Mouse (Mus musculus) kidney, embryonic 15.5 days (tissue): ENCODE results near the gene Akap10. TPM values are rescaled to one million over a fixed set of nuclear protein-coding genes. Genes with fewer than 3 reads are reported as not detected.
"Not testable (repeated sequence)": the region's sequence is repeated elsewhere in the genome, so short reads cannot be mapped to it uniquely, and the experiment has no call there.

Experiments
- ATAC-seq: fragments of 200-750 bp; cut with Nextera tagmentation; replicated peaks from 2 replicates; pipeline ENCODE4 v1.8.0; 2017; ENCODE audit warnings: moderate TSS enrichment; ENCODE audit not compliant: low FRiP score
- H3K27ac ChIP-seq: fragments of 300-500 bp; sonication (generic); 2 replicates; pipeline ENCODE4 v1.5.1; 2015; ENCODE audit warnings: mild to moderate bottlenecking, inconsistent platforms
- H3K27me3 ChIP-seq: fragments of 300-500 bp; sonication (generic); 2 replicates; pipeline ENCODE4 v1.6.1; 2015; ENCODE audit warnings: inconsistent platforms
- H3K36me3 ChIP-seq: fragments of 300-500 bp; sonication (generic); 2 replicates; pipeline ENCODE4 v1.6.1; 2015; ENCODE audit warnings: inconsistent platforms
- H3K4me1 ChIP-seq: fragments of 300-500 bp; sonication (generic); 2 replicates; pipeline ENCODE4 v1.6.1; 2015; ENCODE audit warnings: inconsistent platforms
- H3K4me2 ChIP-seq: fragments of 300-500 bp; sonication (generic); 2 replicates; pipeline ENCODE4 v1.6.1; 2015; ENCODE audit warnings: moderate library complexity, mild to moderate bottlenecking, inconsistent platforms
- H3K4me3 ChIP-seq: fragments of 300-500 bp; sonication (generic); replicated peaks from 2 replicates; pipeline ENCODE4 v1.5.1; 2015; ENCODE audit warnings: mild to moderate bottlenecking, inconsistent platforms
- H3K9ac ChIP-seq: fragments of 300-500 bp; sonication (generic); 2 replicates; pipeline ENCODE4 v1.6.1; 2015; ENCODE audit warnings: mild to moderate bottlenecking, inconsistent platforms
- H3K9me3 ChIP-seq: fragments of 300-500 bp; sonication (generic); replicated peaks from 2 replicates; pipeline ENCODE4 v1.6.1; 2016; ENCODE audit warnings: inconsistent platforms
- WGBS: fragments of 180-500 bp; shearing (Covaris S2); methylation state at CpG from one replicate; pipeline ENCODE4 v1.1.7; 2015; ENCODE audit warnings: mixed read lengths; 5-methylcytosine and 5-hydroxymethylcytosine counted together
- polyA plus RNA-seq: library from polyadenylated mRNA; unstranded; fragments of >200 nt; fragmentation: Nextera tagmentation; extraction: Ambion mirVana; gene quantifications from 2 replicates; pipeline ENCODE4 v1.2.1, GENCODE M21; 2015

Akap10 gene
- polyA plus RNA-seq, 1 experiment from 2014 or later, result 19.2 TPM

GRCm38 (mm10) chr11:61854211-61854987 is 75.7 kb downstream of the Akap10 start:
- Histone ChIP-seq H3K27ac (peak overlapping the region; percentile 89), H3K4me2 (peak overlapping the region; percentile 84), H3K27me3 (no peaks in the 10 kb centered on the region), H3K4me1 (peaks cover 14% of the 10 kb centered on the region), H3K36me3 (peaks cover 7% of the 10 kb centered on the region), H3K9ac (peak overlapping the region; percentile 97), H3K4me3 (peak overlapping the region; percentile 95), H3K9me3 (no peaks in the 10 kb centered on the region)
- ATAC-seq, result peak; percentile 83
- under 1% methylated on average over 86 of the region's 87 CpGs for WGBS

GRCm38 (mm10) chr11:61853659-61854058 is 76.4 kb downstream of the Akap10 start:
- Histone ChIP-seq H3K4me2 (peak overlapping the region; percentile 84), H3K9ac (peak overlapping the region; percentile 97), H3K9me3 (no peaks in the 10 kb centered on the region), H3K27me3 (no peaks in the 10 kb centered on the region), H3K4me1 (peaks cover 14% of the 10 kb centered on the region), H3K27ac (peak overlapping the region; percentile 89; the same call in 1 of the 2 replicates), H3K4me3 (peak overlapping the region; percentile 95), H3K36me3 (peaks cover 7% of the 10 kb centered on the region)
- ATAC-seq, result no peak
- 9% methylated on average over 5 of the region's 5 CpGs for WGBS

GRCm38 (mm10) chr11:61852916-61853315 is 77.1 kb downstream of the Akap10 start:
- no peak overlapping the region for H3K4me2 ChIP-seq
- no peak overlapping the region for H3K9ac ChIP-seq
- H3K4me1 ChIP-seq, result peaks cover 14% of the 10 kb centered on the region
- H3K27me3 ChIP-seq, result no peaks in the 10 kb centered on the region
- H3K36me3 ChIP-seq, result peaks cover 7% of the 10 kb centered on the region
- H3K9me3 ChIP-seq, result no peaks in the 10 kb centered on the region
- ATAC-seq, result no peak
- H3K27ac ChIP-seq, result no peak overlapping the region
- no peak overlapping the region for H3K4me3 ChIP-seq

- ATAC-seq, result no peak
- WGBS, result 89% methylated on average over 3 of the region's 3 CpGs
- no peak overlapping the region for H3K4me3 ChIP-seq
Observed at GRCm38 (mm10) chr11:61851195-61851594, 78.9 kb downstream of the Akap10 start.

GRCm38 (mm10) chr11:61840663-61841062 is 89.4 kb downstream of the Akap10 start:
- ATAC-seq, H3K4me3 ChIP-seq, H3K9ac ChIP-seq, H3K27me3 ChIP-seq, H3K4me1 ChIP-seq, H3K27ac ChIP-seq, H3K4me2 ChIP-seq, H3K9me3 ChIP-seq: not testable (repeated sequence)
- 72% methylated on average over 3 of the region's 3 CpGs for WGBS
- peaks cover 53% of the 10 kb centered on the region for H3K36me3 ChIP-seq

More at GRCm38 (mm10) chr11:61851195-61851594, 78.9 kb downstream of the Akap10 start:
- H3K27me3 ChIP-seq, result no peaks in the 10 kb centered on the region
- no peaks in the 10 kb centered on the region for H3K9me3 ChIP-seq
- peaks cover 14% of the 10 kb centered on the region for H3K4me1 ChIP-seq
- H3K27ac ChIP-seq, result no peak overlapping the region
- H3K9ac ChIP-seq, result no peak overlapping the region
- H3K4me2 ChIP-seq, result no peak overlapping the region
- peaks cover 7% of the 10 kb centered on the region for H3K36me3 ChIP-seq

- ATAC-seq, result no peak
- Histone ChIP-seq H3K9ac (no peak overlapping the region), H3K36me3 (peaks cover 53% of the 10 kb centered on the region)
Observed at GRCm38 (mm10) chr11:61839940-61840339, 90.1 kb downstream of the Akap10 start.

GRCm38 (mm10) chr11:61839182-61839581 is 90.9 kb downstream of the Akap10 start:
- H3K9me3 ChIP-seq, result no peaks in the 10 kb centered on the region
- no peak overlapping the region for H3K9ac ChIP-seq
- no peaks in the 10 kb centered on the region for H3K27me3 ChIP-seq
- no peaks in the 10 kb centered on the region for H3K4me1 ChIP-seq
- no peak overlapping the region for H3K4me2 ChIP-seq
- WGBS, result 91% methylated on average over 1 of the region's 1 CpGs
- H3K27ac ChIP-seq, result no peak overlapping the region
- H3K4me3 ChIP-seq, result no peak overlapping the region
- H3K36me3 ChIP-seq, result peaks cover 59% of the 10 kb centered on the region
- no peak for ATAC-seq

More at GRCm38 (mm10) chr11:61839940-61840339, 90.1 kb downstream of the Akap10 start:
- Histone ChIP-seq H3K9me3 (no peaks in the 10 kb centered on the region), H3K4me1 (no peaks in the 10 kb centered on the region), H3K27me3 (no peaks in the 10 kb centered on the region), H3K4me2 (no peak overlapping the region), H3K27ac (no peak overlapping the region), H3K4me3 (no peak overlapping the region)

Other genes starting within 250 kb of the Akap10 start
- gene Fam83g, start 246.2 kb downstream of the Akap10 start, polyA plus RNA-seq, result 2.2 and 2.8 TPM in 2 replicates
- gene Slc5a10, start 209.4 kb downstream of the Akap10 start, polyA plus RNA-seq, result 0.45 TPM in 2 replicates
- gene Prpsap2, start 168.2 kb downstream of the Akap10 start, polyA plus RNA-seq, result 33.6 and 33.7 TPM in 2 replicates
- gene Ulk2, start 75.2 kb downstream of the Akap10 start, polyA plus RNA-seq, result 10.6 and 12.4 TPM in 2 replicates
- 9.9 and 10.6 TPM in 2 replicates for gene Specc1, start 26.5 kb upstream of the Akap10 start, polyA plus RNA-seq